Mouse (Mus musculus) ovary, postnatal 36 days (tissue): ENCODE results near the gene Lemd1.
A peak's percentile ranks its signal among the peaks of the same experiment; 100 is the strongest.

ENCODE experiments used
- DNase-seq: peaks from one replicate; pipeline ENCODE4 v3.0.0; 2022; ENCODE audit warnings: low spot score, mixed read lengths

Lemd1 gene

GRCm38 (mm10) chr1:132292318-132293129, 101.3 kb downstream of the Lemd1 start:
- DNase-seq = no peak

GRCm38 (mm10) chr1:132295506-132295905, 104.3 kb downstream of the Lemd1 start:
- DNase-seq = no peak

- no peak for DNase-seq
Observed at GRCm38 (mm10) chr1:132296051-132296450, 104.8 kb downstream of the Lemd1 start.

GRCm38 (mm10) chr1:132298425-132298800, 107.2 kb downstream of the Lemd1 start, which contains the start of gene Klhdc8a:
Klhdc8a (plus strand) TSS chr1:132298626.
- DNase-seq = peak; percentile 55

GRCm38 (mm10) chr1:132298801-132299464, 107.7 kb downstream of the Lemd1 start:
- DNase-seq = peak; percentile 53

GRCm38 (mm10) chr1:132299744-132300143, 108.5 kb downstream of the Lemd1 start:
- no peak for DNase-seq

- DNase-seq = no peak
Observed at GRCm38 (mm10) chr1:132301242-132301641, 110.0 kb downstream of the Lemd1 start.

- DNase-seq = no peak
Observed at GRCm38 (mm10) chr1:132302341-132302866, 111.2 kb downstream of the Lemd1 start.

- DNase-seq = no peak
Observed at GRCm38 (mm10) chr1:132304618-132305214, 113.5 kb downstream of the Lemd1 start.

GRCm38 (mm10) chr1:132306160-132306559, 114.9 kb downstream of the Lemd1 start:
- peak; percentile 49 for DNase-seq

GRCm38 (mm10) chr1:132306808-132307207, 115.6 kb downstream of the Lemd1 start:
- DNase-seq = no peak

GRCm38 (mm10) chr1:132307962-132308361, 116.7 kb downstream of the Lemd1 start:
- no peak for DNase-seq

- DNase-seq = no peak
Observed at GRCm38 (mm10) chr1:132308674-132309073, 117.4 kb downstream of the Lemd1 start.
